Mouse (Mus musculus) monocyte, adult 2 months (primary cell): ENCODE data around the gene Klf6.
A peak's percentile ranks its signal among the peaks of the same experiment; 100 is the strongest.

Experiments
- DNase-seq, 2 experiments: peaks; one replicate each; pipeline ENCODE4 v3.0.0; 2022; ENCODE audit warnings: low spot score in 2 of 2, low read depth in 1 of 2

Klf6 gene

DNA sequence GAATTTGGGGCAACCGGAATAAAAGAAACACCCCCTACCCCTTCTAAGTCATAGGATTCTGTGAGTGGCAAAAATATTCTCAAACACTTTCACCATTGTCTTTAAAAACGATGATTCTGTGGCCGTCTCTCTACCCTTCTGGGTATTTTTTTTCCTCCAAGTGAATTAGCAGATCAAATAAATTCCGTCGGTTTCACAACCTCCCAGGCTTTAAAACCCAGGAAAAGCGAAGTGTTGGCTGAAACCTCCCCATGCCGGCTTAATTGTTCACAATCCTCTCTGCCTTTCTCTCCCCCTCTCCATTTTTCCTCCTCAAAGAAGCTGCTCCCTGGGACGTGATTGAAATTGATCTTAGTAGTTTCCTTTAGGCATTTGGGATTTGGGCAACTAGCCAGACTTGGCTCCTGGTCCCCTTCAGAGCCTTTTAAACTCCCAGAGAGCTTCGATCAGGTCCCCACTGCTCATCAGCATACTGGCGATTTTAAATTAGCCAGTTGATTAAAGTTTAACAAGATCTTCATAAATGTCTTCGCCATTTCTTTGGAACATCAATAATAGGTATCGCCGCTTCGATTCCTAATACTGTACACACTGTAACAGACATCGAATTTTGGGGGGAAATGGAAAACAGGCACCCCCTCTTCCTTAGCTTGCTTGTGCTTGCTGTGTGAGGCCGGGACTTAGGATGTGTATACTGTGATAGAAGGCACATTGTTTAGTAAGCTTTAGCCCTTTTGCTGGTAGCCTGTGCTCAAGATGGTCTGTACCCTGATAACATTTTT is 1.5 kb downstream of the Klf6 start:
- no peak for DNase-seq

DNA sequence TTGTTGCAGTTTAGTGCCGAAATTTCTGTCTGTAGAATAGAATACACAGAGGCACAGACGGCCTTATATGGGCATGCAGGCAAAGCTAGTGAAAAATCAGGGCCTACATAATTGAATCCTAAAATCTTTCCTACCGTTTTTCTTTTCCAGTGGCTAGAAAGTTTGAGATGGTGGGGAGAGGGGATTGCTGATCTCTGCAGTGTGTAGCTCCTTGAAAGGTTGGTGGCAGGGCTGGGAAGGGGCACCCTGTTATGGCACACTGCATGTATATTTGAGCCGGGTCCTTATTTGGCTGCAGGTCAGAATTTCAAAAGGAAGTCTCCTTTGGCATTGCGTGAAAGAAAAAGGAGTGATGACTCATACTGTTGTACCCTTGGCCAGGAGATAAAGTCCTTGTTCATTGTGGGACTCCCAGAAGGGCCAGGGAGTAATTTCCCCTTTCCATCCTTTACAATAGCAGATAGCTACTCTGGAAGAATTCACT is 2.2 kb downstream of the Klf6 start:
- no peak for DNase-seq

DNA sequence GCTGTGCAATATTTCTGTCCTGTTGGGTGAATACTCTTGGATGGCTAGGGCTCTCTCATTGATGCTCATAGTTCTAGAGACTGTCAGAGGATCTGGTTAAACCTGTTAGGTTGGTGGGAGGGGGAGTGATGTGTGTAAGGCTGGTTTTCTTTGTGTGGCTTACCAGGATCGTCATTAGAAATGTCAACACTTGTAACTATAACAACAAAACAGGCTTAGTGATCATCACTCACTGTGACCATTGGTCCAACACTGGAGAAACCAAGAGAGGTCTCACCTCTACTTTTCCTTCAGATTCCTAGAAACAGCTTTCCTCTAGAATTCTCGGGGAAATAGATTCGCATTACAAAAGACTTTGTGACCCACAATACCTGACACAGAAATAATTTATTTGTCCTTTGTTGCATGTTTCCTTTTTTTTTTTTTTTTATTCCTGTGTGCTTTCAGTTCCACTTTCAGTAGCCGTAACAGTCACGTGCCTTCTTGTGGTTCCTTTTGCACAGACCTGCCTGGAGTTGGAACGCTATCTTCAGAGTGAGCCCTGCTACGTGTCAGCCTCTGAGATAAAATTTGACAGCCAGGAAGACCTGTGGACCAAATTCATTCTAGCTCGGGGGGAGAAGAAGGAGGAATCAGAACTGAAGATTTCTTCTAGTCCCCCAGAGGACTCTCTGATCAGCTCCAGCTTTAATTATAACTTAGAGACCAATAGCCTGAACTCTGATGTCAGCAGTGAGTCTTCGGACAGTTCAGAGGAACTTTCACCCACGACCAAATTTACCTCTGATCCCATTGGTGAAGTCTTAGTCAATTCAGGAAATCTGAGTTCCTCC is 3.2 kb downstream of the Klf6 start:
- DNase-seq = no peak

DNA sequence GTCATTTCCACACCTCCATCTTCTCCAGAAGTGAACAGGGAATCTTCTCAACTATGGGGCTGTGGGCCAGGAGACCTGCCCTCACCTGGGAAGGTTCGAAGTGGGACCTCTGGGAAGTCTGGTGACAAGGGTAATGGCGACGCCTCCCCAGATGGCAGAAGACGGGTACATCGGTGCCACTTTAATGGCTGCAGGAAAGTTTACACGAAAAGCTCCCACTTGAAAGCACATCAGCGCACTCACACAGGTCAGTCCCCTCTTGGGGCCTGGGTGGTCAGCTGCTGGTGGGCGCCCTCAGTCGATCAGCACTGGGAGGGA is 3.8 kb downstream of the Klf6 start:
- DNase-seq = no peak

DNA sequence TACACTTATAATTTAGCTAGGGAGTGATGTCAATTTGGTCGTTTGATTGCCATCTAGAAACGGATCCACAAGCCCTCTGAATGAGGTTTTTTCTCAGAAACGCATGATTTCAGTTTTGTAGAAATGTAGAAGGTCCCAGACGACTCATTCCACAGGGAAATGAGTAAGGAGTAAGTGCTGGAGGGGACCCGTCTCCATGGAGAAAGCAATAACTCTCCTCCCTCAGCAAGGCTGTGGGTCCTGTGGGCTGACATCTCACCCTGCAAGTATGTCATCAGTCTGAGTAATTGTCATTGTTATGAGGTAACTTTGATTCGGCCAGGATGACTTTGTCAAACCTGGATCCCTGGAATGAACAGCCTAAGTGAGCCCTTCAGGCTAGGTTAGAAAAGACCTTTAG is 4.8 kb downstream of the Klf6 start:
- DNase-seq = no peak

DNA sequence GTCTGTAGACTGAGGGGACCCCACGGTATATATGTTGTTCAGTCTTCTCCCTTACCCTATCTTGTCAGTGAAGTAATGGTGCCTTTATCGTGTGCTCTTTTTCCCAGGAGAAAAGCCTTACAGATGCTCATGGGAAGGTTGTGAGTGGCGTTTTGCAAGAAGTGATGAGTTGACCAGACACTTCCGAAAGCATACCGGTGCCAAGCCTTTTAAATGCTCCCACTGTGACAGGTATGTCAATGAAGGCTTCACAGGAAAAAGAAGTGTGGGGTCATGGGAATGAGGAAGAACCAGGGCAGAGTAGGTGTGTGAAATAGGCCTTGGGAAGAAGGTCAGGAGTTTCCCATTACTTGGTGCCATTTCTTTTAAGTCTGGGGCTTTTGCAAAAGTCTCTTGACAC is 5.2 kb downstream of the Klf6 start:
- no peak for DNase-seq

DNA sequence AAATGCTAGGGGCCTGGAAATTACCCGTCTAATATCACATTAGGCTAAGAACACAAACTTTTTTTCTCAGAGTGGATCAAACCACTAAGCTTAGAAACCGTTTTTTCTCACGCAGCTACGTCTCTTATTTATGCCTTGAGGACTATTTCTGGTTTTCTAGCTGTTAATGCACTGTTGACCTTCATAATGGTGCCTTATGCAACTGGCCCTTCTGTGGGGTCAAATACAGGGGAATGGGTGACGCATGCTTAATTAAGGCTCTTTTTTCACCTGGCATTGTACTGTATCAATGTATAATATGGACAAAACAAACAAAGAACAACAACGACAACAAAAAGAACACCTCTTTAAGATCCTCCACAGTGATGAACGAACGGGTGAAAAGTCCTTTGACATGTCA is 7.1 kb downstream of the Klf6 start:
- DNase-seq = no peak

DNA sequence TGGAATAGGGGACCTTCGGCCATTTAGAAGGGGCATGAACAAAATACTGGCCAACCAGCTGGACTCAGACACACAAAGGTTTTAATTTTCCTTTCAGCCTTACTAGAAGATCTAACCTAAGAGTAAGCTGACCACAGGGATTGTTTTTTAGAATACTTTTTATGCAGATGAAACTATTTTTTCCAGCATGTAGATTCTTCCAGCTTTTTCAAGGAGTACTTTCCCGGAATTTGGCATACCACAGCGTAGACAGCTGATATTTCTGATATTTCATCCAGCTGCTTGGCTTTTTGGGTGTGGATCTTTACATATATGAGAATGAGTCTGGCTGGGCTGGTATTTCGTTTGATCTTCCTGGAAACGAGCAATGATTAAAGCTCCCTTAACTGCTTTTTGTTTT is 8.2 kb downstream of the Klf6 start:
- DNase-seq = no peak

DNA sequence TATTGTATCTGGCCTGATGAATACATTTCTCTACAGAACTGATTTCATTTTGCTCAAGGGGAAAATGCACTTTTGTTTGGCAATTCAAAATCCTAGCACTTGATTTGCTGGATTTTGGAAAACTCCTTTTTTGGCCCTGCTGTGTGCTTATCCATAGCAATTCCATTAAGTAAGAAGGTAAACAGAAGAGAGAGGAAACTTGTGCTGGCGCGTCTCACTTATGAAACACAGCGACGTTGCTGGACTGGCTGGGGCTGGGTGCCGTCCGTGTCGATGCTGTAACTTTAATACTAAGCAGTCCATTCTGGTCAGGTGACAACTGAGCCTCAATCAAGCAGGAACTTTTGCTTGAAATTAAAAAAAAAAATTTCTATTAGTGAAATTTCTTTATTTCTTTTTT is 8.6 kb downstream of the Klf6 start:
- no peak for DNase-seq

DNA sequence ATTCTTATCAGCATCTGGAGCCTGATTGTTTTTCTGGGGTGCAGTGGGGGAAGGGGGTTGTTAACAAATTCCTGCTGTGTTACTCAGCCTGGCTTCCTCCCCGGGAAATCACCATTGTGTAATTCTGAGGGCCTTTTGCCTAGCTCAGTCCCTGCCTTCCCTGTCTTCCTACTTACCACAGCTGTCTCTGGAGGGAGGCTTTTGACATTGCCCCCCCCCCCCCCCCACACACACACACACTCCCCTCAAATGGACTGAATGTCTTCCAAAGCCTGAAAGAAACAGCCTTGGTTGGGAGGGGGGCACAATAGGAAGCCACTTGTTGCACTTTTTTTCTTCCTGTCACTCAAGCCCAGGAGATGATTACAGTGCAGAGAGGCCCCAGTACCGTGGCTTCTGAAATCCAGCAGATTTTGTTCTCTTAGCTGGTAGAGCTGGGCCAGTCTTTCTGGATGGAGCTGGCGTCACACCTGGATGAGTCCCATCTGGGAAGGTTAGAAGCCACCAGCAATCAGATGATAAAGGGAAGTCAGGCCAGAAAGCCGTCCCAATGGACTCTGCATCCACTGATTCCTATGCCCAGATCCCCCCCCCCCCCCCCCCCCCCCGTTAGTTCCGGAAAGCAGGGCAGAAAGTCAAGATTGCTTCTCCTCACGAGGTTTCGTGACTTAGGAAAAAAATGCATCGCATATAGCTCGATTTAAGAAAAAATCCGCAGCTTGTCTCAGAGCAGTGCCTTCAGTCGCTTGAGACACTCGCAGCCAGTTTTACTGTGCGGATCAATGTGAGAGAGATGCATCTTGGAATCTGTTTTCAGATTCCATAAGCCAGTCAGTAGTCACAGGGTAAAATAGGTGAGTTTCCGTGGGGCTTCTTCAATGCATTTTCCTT is 9.3 kb downstream of the Klf6 start:
- no peak for DNase-seq

DNA sequence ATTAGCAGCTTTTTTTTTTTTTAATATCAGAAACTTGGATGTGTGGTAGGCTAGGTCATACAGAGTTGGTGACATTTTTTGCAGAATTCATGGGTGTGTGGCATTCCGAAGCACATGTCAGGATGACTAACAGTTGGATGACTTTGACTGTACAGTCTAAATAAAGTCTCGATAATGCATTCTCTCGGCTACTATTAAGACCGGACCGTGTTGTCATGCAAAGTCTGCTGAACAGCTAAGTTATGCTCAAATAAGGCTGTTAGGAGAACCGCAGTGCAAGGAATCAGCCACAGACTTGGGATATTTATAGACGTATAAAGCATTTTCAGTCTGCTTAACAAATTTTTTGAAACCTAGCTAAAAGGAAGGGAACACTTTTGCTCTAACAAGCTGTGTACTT is 10.1 kb downstream of the Klf6 start:
- no peak for DNase-seq

DNA sequence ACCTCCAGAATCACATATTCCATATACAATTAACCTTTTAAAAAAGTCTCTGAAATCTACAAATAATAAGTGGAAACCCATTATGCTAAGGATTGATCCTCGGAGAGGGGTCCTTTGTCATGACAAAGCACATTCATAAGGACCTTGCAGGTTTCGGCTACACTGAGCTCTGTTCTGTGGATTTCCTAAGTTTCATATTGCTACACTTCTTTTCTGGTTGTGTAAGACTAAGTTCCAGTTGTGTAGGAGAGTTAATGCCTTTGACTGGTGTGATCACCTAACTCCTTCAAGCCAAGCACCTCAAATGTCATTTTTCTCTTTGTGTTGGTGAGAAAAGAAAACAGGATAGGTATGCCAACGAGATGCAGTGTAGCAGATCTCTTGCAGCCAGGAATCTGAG is 12.4 kb downstream of the Klf6 start:
- DNase-seq = no peak

DNA sequence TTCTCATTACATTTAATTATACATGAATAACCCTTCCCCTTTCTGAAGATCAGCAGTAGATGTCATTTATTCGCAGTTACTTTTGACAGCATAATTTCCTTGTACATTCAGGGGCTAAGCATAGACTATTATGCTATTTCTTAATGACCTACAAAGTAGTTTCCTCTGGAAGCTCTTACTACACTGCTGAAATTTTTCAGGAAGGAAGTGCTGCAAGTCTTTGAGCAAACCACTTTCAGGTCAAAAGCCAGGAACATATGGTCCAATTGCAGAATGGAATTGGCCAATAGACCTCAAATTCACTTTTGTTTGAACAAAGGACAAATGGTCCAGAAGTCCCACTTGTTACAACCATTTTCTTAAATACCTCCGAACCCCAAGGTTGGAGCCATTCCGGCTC is 14.2 kb downstream of the Klf6 start:
- DNase-seq = no peak

DNA sequence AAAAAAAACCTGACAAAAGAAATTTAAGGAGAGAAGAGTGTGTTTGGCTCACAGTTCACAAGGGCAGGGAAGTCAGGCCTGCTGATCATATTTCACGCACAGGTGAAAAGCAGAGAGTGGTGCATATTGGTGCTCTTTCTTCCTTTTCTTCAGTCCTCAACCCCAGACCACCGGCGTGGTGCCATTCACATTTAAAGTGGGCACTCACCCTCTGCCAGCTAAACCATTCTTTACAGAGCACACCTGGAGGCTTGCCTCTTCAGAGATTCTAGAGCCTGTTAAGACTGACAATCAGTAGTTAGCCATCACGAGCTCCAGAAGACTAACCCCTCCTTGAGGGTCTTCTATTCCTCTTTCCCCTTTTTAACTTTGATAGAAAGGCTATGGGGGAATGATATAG is 17.5 kb downstream of the Klf6 start:
- DNase-seq = no peak

DNA sequence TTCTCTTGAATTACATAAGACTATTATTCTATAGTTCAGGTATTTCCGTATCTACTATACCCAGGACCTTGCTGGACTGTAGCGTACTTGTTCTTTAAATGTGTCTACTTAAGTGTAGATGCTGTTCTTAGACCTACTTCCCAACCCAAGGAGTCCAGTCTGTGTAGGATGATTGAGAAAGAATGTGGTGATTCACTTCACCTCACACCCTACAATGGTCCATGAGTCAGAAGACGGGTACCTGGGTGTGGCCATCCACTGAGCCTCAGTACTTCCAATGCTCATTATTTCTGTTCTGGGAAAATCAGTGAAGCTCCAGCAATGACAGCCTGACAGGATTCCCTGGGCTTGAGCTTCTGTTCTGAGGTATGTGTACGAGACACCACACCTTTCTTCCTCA is 25.5 kb downstream of the Klf6 start:
- no peak for DNase-seq

DNA sequence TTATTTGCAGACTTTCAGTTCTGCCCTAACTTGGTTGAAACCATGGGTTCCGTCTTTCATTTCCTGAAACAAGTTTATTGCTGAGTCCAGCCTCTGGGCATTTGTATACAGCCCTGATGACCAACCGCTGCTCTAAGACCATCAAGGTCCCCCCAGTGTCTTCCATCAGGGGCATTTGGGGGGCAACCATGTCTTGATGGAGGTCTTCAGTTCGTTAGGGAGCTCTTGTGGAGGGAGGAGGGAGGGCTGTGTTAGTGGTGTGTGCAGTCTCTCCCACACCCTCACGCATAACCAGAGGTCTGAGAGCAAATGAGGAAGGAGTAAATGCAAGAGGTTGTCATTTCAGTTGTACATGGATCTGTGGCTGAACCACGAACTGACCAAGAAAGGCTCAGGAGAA is 26.9 kb downstream of the Klf6 start:
- peak in 1 of 2 experiments; percentile 66 for DNase-seq

DNA sequence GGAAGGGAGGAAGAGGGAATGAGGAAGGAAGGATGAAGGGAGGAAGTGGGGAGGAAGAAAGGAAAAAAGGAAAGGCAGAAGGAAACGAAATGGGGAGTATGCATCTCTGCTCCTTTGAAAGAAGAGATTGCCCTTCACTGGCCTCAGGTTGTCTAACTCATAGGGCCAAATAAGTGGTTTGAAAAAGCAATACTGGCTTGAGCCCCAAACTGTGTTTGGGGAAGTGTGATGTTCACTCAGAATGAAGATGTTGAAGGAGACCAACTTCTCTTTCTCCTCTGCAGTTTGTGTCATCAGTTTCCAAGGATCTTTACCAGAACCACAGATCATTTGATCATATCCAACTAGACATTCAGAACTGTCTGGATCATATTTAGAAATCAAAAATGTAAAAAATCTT is 27.4 kb downstream of the Klf6 start:
- DNase-seq = no peak

DNA sequence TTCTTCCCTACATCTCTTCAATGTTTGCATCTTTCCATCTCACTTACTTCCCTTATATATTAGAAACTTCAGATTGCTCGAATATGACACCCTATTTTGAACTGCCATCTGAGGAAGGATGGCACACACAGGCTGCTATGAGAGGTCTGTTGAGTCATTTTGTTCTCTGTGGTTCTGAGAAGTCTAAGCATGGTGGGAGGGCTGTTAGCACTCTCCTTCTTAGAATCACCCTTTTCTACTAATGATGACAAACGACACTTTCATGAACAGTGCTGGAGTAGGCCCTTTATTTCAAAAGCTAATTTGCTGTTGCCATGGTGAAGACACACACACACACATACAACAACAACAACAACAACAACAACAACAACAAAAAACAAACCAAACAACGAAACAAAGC is 28.8 kb downstream of the Klf6 start:
- no peak for DNase-seq

DNA sequence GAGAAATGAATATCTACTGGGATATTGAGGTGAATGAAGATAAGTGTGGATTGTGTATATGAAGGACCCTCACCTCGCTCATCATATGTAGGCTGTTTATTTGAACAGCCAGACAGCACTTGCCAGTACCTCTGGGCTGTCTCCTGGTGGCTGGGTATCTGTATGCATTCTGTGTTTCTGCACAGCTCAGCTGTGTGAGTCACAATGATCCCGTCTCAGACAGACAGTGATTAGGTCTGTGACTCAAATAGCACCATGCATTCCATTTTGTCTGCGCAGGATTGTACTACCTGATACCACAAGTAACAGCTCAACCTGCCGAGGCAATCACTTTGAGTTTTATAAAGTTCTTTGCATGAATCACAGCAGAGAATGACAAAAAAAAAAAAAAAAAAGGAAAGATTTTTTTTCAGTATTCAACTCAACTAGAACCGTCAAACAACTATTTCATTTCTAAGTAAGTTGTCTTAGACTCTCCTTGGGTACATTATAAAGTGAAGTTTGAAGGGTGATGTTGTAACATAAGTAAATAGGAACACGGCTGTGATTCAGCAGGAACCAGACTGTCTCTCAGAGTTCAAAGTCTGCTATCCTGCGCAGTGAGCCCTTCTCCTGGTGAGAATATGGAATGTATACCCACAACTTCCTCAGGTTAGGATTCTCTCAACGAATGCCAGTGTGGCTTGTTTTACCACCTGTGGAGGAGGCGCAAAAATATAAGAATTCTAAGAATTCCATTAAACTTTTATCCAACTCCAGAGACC is 31.6 kb downstream of the Klf6 start:
- no peak for DNase-seq

DNA sequence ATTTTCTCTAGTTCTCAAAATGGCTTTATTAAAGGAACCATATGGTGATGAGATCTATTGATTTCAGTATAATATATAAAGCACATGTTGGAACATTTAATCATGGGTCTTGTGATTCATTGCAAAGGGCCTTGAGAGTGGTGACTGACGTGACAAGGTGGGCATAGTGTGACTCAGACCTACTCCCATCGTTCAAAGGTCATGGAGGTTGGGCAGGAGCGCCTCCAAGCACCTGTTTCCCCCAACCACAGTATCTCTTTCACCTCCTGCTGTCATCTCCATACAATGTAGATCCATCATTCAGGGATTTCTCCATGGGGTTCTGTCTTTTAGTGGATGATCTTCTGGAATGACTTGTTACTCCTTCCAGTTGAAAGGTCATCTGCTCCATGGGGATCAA is 33.6 kb downstream of the Klf6 start:
- no peak for DNase-seq

DNA sequence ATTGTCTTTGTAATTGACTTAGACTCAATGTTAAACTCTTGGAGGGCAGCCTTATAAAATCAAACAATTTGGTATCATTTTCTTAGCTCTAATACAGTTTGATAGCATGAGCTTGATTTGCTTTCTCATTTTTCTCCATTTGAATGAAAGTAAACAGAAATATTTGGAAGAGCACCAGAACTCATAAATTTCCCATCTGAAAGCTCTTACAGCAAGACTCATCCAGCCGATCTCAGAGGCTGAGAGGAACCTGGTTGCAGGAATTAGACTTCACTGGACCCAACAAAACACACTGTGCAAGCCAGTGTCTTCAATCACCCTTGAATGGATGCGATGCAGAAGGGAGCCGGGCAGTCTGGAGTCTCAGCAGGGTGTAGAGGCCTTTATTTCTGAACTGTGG is 34.6 kb downstream of the Klf6 start:
- DNase-seq = no peak
